Mouse (Mus musculus): ENCODE results near the gene Slc39a12.

DNA sequence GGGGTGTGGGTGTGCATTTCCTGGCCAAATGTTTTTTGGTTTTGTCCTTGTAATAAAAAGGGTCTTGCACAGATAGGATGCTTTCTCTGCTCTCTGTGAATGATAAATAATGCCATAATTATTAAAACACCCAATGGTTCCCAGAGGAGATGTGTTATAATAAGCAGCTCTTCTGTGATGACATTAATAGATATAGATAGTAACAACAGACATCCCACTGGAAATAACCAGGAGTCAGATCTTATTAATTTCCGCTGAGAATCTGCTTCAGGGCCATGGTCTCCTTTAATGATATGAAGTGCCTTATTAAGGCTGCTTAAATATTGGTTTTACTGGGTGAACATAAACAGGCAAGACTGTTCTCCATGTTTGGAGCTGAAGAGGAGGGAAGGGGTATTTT, 2.8 kb downstream of the Slc39a12 start:
- TF ChIP-seq CTCF (IDR thresholded peaks at IDR 0.05; ENCODE audit: extremely low read depth, insufficient read length, insufficient replicate concordance, low read depth, low read length) (no peak), POLR2A (IDR thresholded peaks at IDR 0.05; ENCODE audit: low read depth, low read length) (no peak)

Data from small intestine, adult 2 months (tissue).